Mouse (Mus musculus) embryo, embryonic 11 days (tissue): ENCODE data around the gene BC061212.
"Not testable (repeated sequence)": the region's sequence is repeated elsewhere in the genome, so short reads cannot be mapped to it uniquely, and the experiment has no call there.

Source experiments
- DNase-seq: peaks from one replicate; pipeline ENCODE4 v3.0.0-alpha.2; 2015

Gene BC061212

DNA sequence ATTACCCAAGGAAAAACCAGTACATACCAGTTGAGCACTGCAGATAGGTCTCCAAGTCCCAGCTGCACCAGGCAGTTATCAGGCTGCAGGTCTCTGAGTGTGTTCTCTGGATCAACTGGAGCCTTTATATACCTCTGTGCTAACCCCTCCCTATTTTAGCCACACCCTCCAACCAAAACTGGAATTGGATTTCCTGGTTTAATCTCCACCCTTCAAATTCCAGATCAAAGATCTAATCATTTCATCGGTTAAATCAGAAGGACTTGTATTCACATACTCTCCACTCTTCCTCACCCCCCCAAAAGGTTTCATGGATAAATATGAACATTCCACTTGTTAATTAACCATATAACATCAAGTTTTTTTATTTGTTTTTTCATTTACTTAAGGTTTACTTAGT is at the start of gene BC061212:
TSS of gene BC061212 (minus strand) at position 101 of the 400 bp plus-strand sequence.
- DNase-seq: not testable (repeated sequence)

DNA sequence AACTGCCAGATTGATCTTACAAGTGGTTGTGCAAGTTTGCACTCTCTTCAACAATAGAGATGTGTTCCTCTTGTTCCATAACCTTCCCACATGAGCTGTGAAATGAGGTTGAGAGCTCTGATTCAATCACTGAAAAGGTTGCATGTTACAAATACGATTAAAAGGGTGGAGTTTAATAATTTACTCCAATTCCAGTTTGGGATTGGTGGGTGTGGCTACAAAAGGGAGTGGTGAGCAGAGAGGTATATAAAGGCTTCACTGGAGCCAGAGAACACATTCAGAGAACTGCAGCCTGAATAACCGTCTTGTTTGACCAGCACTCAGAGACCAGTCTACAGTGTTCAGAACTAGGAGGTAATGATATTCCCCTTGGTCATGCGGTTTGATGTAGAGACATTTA is 5.7 kb upstream of the BC061212 start, which contains the start of gene Gm6351:
TSS of gene Gm6351 (plus strand) at position 301 of the 400 bp plus-strand sequence.
- DNase-seq: not testable (repeated sequence)
